Mouse (Mus musculus) forebrain, embryonic 13.5 days (tissue): Measurements from ENCODE around the gene Ifitm5. TPM values are rescaled to one million over a fixed set of nuclear protein-coding genes. Genes with fewer than 3 reads are reported as not detected.

Source experiments
- ATAC-seq: fragments of 200-750 bp; cut with Nextera tagmentation; 2 replicates; pipeline ENCODE4 v1.8.0; 2017
- H3K27ac ChIP-seq: fragments of 300-500 bp; sonication (generic); 2 replicates; pipeline ENCODE4 v1.5.1; 2015; ENCODE audit warnings: inconsistent platforms, mild to moderate bottlenecking, moderate library complexity
- H3K27me3 ChIP-seq: fragments of 300-500 bp; sonication (generic); 2 replicates; pipeline ENCODE4 v1.6.1; 2015; ENCODE audit warnings: mild to moderate bottlenecking, inconsistent platforms
- H3K36me3 ChIP-seq: fragments of 300-500 bp; sonication (generic); 2 replicates; pipeline ENCODE4 v1.6.1; 2015; ENCODE audit warnings: mild to moderate bottlenecking, inconsistent platforms; ENCODE audit not compliant: poor library complexity, severe bottlenecking
- H3K4me1 ChIP-seq: fragments of 300-500 bp; sonication (generic); 2 replicates; pipeline ENCODE4 v1.6.1; 2015; ENCODE audit warnings: inconsistent platforms
- H3K4me2 ChIP-seq: fragments of 300-500 bp; sonication (generic); 2 replicates; pipeline ENCODE4 v1.6.1; 2015; ENCODE audit warnings: inconsistent platforms, mild to moderate bottlenecking, moderate library complexity
- H3K4me3 ChIP-seq: fragments of 300-500 bp; sonication (generic); 2 replicates; pipeline ENCODE4 v1.5.1; 2015; ENCODE audit warnings: mild to moderate bottlenecking, inconsistent platforms
- H3K9ac ChIP-seq: fragments of 300-500 bp; sonication (generic); 2 replicates; pipeline ENCODE4 v1.6.1; 2015; ENCODE audit warnings: mild to moderate bottlenecking, inconsistent platforms
- H3K9me3 ChIP-seq: fragments of 300-500 bp; sonication (generic); replicated peaks from 2 replicates; pipeline ENCODE4 v1.6.1; 2016; ENCODE audit warnings: inconsistent platforms
- WGBS: fragments of 180-500 bp; shearing (Covaris S2); methylation state at CpG from one replicate; pipeline ENCODE4 v1.1.7; 2015; 5-methylcytosine and 5-hydroxymethylcytosine counted together
- polyA plus RNA-seq: library from polyadenylated mRNA; unstranded; fragments of >200 nt; fragmentation: Nextera tagmentation; extraction: Ambion mirVana; gene quantifications from 2 replicates; pipeline ENCODE4 v1.2.1, GENCODE M21; 2015

Ifitm5 gene
- polyA plus RNA-seq, 1 experiment from 2014 or later: 0.45 TPM

DNA sequence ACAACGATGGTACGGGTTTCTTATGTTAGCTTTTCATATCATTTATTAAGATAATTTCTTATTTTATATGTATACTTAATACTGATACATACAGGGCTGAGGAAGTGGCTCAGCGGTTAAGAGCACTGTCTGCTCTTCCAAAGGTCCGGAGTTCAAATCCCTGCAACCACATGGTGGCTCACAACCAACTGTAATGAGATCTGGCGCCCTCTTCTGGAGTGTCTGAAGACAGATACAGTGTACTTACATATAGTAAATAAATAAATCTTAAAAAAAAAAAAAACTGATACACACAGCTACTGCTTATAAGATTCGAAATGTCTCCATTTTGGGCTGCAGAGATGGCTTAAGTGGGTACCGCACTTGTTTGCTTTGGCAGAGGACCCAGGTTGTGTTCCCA lies 42.4 kb downstream of the Ifitm5 start:
- 88% methylated on average over 7 of the region's 7 CpGs for WGBS
- no peak overlapping the region for H3K4me3 ChIP-seq
- H3K27me3 ChIP-seq: no peaks in the 10 kb centered on the region

DNA sequence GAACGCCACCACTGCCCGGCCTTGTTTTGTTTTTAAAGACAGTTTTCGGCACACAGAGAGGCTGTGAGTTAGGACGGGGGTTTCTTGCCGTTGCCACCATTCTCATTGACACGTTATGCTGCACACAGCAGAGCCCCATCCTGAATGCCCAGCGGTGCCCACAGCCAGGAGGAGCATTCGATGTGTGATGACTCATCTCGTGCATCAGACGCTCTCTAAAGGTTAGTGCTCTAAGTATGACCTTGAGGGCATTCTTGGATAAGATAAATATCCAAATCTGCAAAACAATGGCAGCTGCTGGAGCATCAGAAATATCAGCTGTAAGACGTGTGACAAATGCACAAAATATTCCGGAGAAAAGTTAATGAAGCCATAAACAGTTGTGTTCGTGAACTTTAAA lies 43.0 kb downstream of the Ifitm5 start:
- no peak overlapping the region for H3K4me2 ChIP-seq
- H3K36me3 ChIP-seq: no peaks in the 10 kb centered on the region
- ATAC-seq: no peak
- no peak overlapping the region for H3K9ac ChIP-seq
- no peaks in the 10 kb centered on the region for H3K9me3 ChIP-seq
- WGBS: 86% methylated on average over 13 of the region's 13 CpGs
- H3K4me1 ChIP-seq: peaks cover 7% of the 10 kb centered on the region; the same call in 1 of the 2 replicates
- no peak overlapping the region for H3K4me3 ChIP-seq
- no peaks in the 10 kb centered on the region for H3K27me3 ChIP-seq
- no peak overlapping the region for H3K27ac ChIP-seq

More for the DNA sequence above, 42.4 kb downstream of the Ifitm5 start:
- no peak overlapping the region for H3K27ac ChIP-seq
- no peak overlapping the region for H3K9ac ChIP-seq
- peaks cover 7% of the 10 kb centered on the region; the same call in 1 of the 2 replicates for H3K4me1 ChIP-seq
- H3K36me3 ChIP-seq: no peaks in the 10 kb centered on the region
- H3K4me2 ChIP-seq: no peak overlapping the region
- H3K9me3 ChIP-seq: no peaks in the 10 kb centered on the region
- no peak for ATAC-seq

DNA sequence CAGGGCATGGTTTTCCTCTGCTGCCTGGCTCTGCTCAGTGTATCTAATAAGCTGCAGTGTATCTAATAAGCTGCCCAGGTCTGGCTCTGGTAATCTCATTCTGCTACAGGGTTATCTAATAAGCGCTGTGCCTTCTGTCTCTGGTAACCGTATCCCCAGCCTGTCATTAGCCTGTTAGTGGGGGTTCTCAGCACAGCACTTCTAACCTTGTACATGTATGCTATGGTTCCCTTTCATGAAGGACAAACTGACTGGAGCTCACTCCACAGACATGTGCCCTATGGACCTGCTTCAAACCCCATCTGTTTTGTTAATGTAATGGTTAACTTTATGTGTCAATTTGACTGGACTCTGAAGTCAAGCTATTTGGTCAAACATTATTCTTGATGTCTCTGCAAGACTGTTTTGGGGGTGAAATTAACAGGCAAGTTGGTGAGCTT lies 44.4 kb downstream of the Ifitm5 start:
- Histone ChIP-seq H3K9ac (no peak overlapping the region), H3K4me2 (no peak overlapping the region), H3K36me3 (no peaks in the 10 kb centered on the region), H3K4me3 (no peak overlapping the region), H3K27ac (no peak overlapping the region), H3K27me3 (no peaks in the 10 kb centered on the region), H3K9me3 (no peaks in the 10 kb centered on the region), H3K4me1 (peaks cover 7% of the 10 kb centered on the region; the same call in 1 of the 2 replicates)
- 85% methylated on average over 2 of the region's 2 CpGs for WGBS
- no peak for ATAC-seq

DNA sequence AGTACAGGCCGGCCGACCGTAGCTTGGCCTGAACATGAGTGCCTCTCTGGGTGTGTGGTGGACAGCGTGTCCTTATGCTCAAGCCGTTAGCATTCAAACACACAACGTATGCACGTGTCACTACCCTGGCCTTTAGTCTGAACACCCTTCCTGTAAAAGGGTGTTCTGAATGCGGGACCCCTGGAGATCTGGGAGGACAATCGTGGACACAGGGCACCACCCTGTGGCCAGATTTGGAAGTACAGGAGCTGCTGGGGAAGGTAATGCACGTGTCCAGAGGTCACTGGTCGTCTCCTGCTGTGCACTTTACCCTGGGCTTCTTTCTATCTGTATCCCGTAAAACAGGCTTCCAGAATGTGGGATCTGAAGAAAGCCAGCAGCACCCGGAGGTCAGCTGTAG lies 46.9 kb downstream of the Ifitm5 start:
- no peak overlapping the region for H3K4me2 ChIP-seq

DNA sequence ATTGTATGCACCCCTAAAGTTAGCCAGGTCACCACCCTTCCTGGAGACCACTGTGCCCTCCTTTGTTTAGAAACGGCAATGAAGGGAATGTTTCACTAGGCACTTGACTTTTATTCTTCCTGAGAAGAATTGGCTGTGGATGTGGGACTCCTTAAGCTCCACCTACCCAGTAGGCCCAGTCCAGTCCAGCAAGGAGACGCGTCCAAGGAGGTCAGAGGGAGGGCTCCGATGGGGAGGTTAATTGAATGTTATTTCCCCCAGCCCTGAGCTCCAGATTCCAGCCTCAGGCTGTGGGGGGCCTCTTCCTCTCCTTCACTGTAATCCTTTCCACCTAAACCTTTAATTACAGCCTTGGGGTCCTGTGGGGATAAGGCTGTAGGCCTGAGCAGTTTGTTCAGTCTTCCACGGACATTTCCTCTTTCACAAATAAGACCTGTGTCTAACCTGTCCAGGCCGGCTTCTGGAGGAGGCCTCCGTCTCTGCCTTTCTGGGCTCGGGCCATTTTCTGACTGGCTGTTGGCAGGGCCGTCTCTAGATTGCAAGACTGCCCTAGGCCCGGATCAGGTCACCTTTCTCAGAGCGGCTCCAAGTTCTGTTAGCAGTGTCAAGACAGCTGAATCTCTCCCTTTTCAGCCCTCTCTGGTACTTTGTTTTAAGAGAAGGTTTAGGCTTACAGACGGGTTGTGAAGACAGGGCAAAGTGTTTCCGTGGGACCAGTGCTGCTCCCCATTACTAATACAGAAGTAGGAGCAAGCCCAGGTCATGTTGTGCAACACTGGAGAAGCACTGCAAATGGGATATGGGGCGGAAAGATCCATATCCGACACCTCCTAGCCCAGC lies 47.8 kb downstream of the Ifitm5 start:
- no peak overlapping the region for H3K4me2 ChIP-seq
- WGBS: 74% methylated on average over 15 of the region's 15 CpGs
- H3K4me3 ChIP-seq: no peak overlapping the region
- H3K36me3 ChIP-seq: peaks cover 22% of the 10 kb centered on the region
- peaks cover 2% of the 10 kb centered on the region; the same call in 1 of the 2 replicates for H3K4me1 ChIP-seq
- no peak for ATAC-seq
- no peak overlapping the region for H3K27ac ChIP-seq
- H3K9ac ChIP-seq: no peak overlapping the region
- H3K27me3 ChIP-seq: no peaks in the 10 kb centered on the region
- no peaks in the 10 kb centered on the region for H3K9me3 ChIP-seq

More for the DNA sequence above, 46.9 kb downstream of the Ifitm5 start:
- Histone ChIP-seq H3K4me3 (no peak overlapping the region), H3K4me1 (peaks cover 2% of the 10 kb centered on the region; the same call in 1 of the 2 replicates), H3K27ac (no peak overlapping the region; the same call in 1 of the 2 replicates), H3K9me3 (no peaks in the 10 kb centered on the region), H3K36me3 (peaks cover 13% of the 10 kb centered on the region), H3K27me3 (no peaks in the 10 kb centered on the region), H3K9ac (no peak overlapping the region)
- WGBS: 21% methylated on average over 13 of the region's 13 CpGs
- peak; percentile 45; the same call in 1 of the 2 replicates for ATAC-seq

DNA sequence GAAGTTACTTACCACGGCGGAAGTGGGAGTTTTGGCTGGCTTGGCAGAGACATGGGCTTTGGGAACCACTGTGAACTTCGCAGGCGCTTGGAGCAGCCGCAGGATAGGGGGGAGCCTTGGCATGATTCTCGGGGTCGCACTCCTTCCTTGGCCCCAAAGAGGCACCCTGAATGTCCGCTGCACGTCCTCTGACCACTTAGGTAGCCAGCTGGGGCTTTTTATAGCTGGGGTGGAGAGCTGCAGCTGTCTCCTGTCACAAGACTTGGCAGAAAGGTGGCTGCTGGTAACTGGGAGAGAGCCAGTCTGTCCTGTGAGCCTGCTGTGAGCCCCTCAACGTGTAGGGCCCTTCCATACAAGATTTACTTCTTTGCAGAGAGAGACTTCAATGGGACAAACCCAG lies 49.9 kb downstream of the Ifitm5 start, which contains the start of gene Cox8b:
TSS of gene Cox8b (minus strand) at position 227 of the 400 bp plus-strand sequence.
- no peak within 1 kb of the TSS for H3K9ac ChIP-seq
- no peak within 1 kb of the TSS for H3K27ac ChIP-seq
- 84% methylated on average over 10 of the region's 10 CpGs for WGBS
- no peak for ATAC-seq
- no peak within 1 kb of the TSS for H3K4me3 ChIP-seq
- H3K9me3 ChIP-seq: no peaks in the 10 kb centered on the region
- no peaks in the 10 kb centered on the region for H3K27me3 ChIP-seq
- no peak within 1 kb of the TSS for H3K4me2 ChIP-seq
- peaks cover 40% of the 10 kb centered on the region for H3K36me3 ChIP-seq
- H3K4me1 ChIP-seq: peaks cover 2% of the 10 kb centered on the region; the same call in 1 of the 2 replicates

DNA sequence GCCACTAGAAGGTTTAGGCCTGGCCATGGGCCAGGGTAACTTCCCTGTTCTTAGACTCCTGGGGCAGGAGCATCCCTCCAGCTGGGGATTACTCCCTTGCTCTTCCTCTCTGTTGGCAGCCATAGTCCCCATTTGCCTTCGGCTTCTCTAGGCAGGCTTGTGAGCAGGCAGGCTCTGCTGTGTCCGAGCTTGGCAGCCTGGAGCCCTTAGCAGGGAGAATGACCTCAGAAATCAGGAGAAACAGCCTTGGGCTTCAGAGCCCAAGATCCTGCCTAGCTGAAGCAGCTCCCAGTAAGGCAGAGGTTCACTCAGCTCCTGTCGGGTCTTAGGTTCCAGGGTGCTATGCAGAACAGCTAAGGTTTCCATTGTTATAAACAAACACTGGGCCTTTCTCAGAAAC lies 51.0 kb downstream of the Ifitm5 start:
- H3K4me2 ChIP-seq: no peak overlapping the region
- no peak overlapping the region for H3K4me3 ChIP-seq
- peaks cover 2% of the 10 kb centered on the region; the same call in 1 of the 2 replicates for H3K4me1 ChIP-seq
- no peak overlapping the region for H3K27ac ChIP-seq
- no peaks in the 10 kb centered on the region for H3K27me3 ChIP-seq
- ATAC-seq: no peak
- WGBS: 75% methylated on average over 3 of the region's 3 CpGs
- H3K9me3 ChIP-seq: no peaks in the 10 kb centered on the region
- H3K36me3 ChIP-seq: peaks cover 50% of the 10 kb centered on the region
- H3K9ac ChIP-seq: no peak overlapping the region

Other genes starting within 250 kb of the Ifitm5 start
- not detected in 2 replicates for gene Cyp2e1, start 186.6 kb downstream of the Ifitm5 start, polyA plus RNA-seq
- 0.28 TPM in 1 of 2 replicates, not detected in the other for gene Syce1, start 162.4 kb downstream of the Ifitm5 start, polyA plus RNA-seq
- gene Zfp941, start 128.1 kb downstream of the Ifitm5 start, polyA plus RNA-seq: 8.7 and 10.6 TPM in 2 replicates
- not detected in 2 replicates for gene Urah, start 115.3 kb downstream of the Ifitm5 start, polyA plus RNA-seq
- not detected in 2 replicates for gene Scgb1c1, start 104.7 kb downstream of the Ifitm5 start, polyA plus RNA-seq
- not detected in 2 replicates for gene Odf3, start 102.5 kb downstream of the Ifitm5 start, polyA plus RNA-seq
- gene Gm45785, start 94.0 kb downstream of the Ifitm5 start, polyA plus RNA-seq: not detected in 2 replicates
- gene Ric8a, start 93.3 kb downstream of the Ifitm5 start, polyA plus RNA-seq: 65.7 and 80.4 TPM in 2 replicates
- gene Bet1l, start 92.7 kb downstream of the Ifitm5 start, polyA plus RNA-seq: 34.6 and 38.7 TPM in 2 replicates
- 310 and 318 TPM in 2 replicates for gene Psmd13, start 68.3 kb downstream of the Ifitm5 start, polyA plus RNA-seq
- 29.4 and 31.0 TPM in 2 replicates for gene Sirt3, start 68.0 kb downstream of the Ifitm5 start, polyA plus RNA-seq
- gene Cox8b, start 49.8 kb downstream of the Ifitm5 start, polyA plus RNA-seq: not detected in 2 replicates
- 0.22 and 0.28 TPM in 2 replicates for gene Nlrp6, start 29.4 kb downstream of the Ifitm5 start, polyA plus RNA-seq
- 8.2 and 9.4 TPM in 2 replicates for gene Pgghg, start 8.9 kb downstream of the Ifitm5 start, polyA plus RNA-seq
- gene Gm45717, start 5.6 kb upstream of the Ifitm5 start, polyA plus RNA-seq: not detected in 2 replicates
- 147 and 153 TPM in 2 replicates for gene Ifitm2, start 5.7 kb upstream of the Ifitm5 start, polyA plus RNA-seq
- gene Ifitm1, start 16.9 kb upstream of the Ifitm5 start, polyA plus RNA-seq: 2.7 and 4.8 TPM in 2 replicates
- 12.7 and 18.1 TPM in 2 replicates for gene Ifitm3, start 60.5 kb upstream of the Ifitm5 start, polyA plus RNA-seq
- gene Ifitm6, start 67.6 kb upstream of the Ifitm5 start, polyA plus RNA-seq: not detected in 2 replicates
- gene Gm17387, start 78.8 kb upstream of the Ifitm5 start, polyA plus RNA-seq: not detected in 2 replicates
- 33.0 and 34.7 TPM in 2 replicates for gene B4galnt4, start 110.8 kb upstream of the Ifitm5 start, polyA plus RNA-seq
- gene Pkp3, start 127.9 kb upstream of the Ifitm5 start, polyA plus RNA-seq: 0.25 TPM in 1 of 2 replicates, not detected in the other
- gene Sigirr, start 150.3 kb upstream of the Ifitm5 start, polyA plus RNA-seq: 1.5 and 1.7 TPM in 2 replicates
- gene Ano9, start 167.5 kb upstream of the Ifitm5 start, polyA plus RNA-seq: 0.13 TPM in 1 of 2 replicates, not detected in the other
- gene Ptdss2, start 172.1 kb upstream of the Ifitm5 start, polyA plus RNA-seq: 61.1 and 69.5 TPM in 2 replicates
- 40.7 and 45.2 TPM in 2 replicates for gene Rnh1, start 222.6 kb upstream of the Ifitm5 start, polyA plus RNA-seq
- 67.2 and 73.9 TPM in 2 replicates for gene Hras, start 243.7 kb upstream of the Ifitm5 start, polyA plus RNA-seq
- 12.6 and 17.3 TPM in 2 replicates for gene Lrrc56, start 243.9 kb upstream of the Ifitm5 start, polyA plus RNA-seq